Mouse (Mus musculus): ENCODE data around the gene 9030025P20Rik. TPM values are rescaled to one million over a fixed set of nuclear protein-coding genes. Genes with fewer than 3 reads are reported as not detected.
"Not testable (repeated sequence)": the region's sequence is repeated elsewhere in the genome, so short reads cannot be mapped to it uniquely, and the experiment has no call there.

Gene 9030025P20Rik
- polyA plus RNA-seq, 1 experiment from 2014 or later: 9.1 TPM

DNA sequence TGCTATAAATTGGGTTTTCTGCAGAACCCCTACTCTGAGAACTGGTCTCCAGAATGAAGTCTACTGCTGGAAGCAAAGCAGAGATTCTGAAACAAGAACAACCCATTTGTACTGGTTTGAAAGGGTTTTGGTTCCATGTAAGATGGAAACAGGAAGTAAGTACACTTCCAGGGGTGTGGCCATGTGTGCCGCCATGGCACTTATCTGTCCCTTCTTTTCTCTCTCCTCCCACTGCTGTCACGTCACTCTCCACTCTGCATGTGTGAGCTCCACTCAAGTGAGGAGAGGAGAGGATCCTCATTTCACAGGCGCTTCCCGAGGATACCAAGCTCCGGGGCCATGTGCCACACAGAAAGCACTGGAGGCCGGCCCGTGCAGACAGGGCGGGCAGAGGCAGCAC is 24.8 kb upstream of the 9030025P20Rik start:
- Histone ChIP-seq H3K4me2 (no peak overlapping the region), H3K27ac (no peak overlapping the region), H3K27me3 (no peaks in the 10 kb centered on the region), H3K9me3 (replicated peaks) (no peaks in the 10 kb centered on the region), H3K9ac (no peak overlapping the region), H3K4me1 (no peaks in the 10 kb centered on the region), H3K36me3 (peaks cover 74% of the 10 kb centered on the region), H3K4me3 (replicated peaks) (no peak overlapping the region)
- 82% methylated on average over 8 of the region's 8 CpGs for WGBS
- ATAC-seq (replicated peaks; ENCODE audit: low FRiP score): no peak

DNA sequence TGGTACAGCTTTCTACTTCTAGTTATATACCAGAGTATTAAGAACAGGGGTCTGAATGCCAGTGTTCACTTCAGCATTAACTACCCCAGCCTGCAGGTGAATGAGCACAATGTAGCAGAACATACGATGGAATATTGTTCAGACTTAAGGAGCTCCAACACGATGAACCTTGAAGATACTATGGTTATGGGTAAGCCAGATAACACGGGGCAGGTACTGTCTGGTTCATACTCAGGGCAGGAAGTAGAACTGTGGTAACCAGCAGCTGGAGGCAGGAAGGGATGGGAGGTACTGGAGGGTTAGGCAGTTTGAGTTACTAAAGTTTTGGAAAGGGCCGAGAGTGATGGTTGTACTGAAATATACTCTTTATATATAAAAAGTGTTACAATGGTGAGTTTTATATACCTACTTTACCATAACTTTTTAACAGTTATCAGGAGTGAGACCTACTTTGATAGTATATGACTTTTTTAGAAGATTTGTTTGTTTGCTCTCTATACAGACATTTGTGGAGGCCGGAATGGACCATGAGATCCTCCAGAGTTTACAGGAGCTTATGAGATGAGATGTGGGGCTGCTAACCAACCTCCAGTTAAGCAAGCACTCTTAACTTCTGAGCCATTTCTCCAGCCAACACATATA is 19.5 kb upstream of the 9030025P20Rik start:
- ATAC-seq (replicated peaks; ENCODE audit: low FRiP score): no peak
- 89% methylated on average over 5 of the region's 5 CpGs for WGBS
- H3K4me3 ChIP-seq (replicated peaks): no peak overlapping the region
- H3K27me3 ChIP-seq: no peaks in the 10 kb centered on the region
- no peak overlapping the region for H3K9ac ChIP-seq
- peaks cover 8% of the 10 kb centered on the region for H3K4me1 ChIP-seq
- no peak overlapping the region for H3K4me2 ChIP-seq
- H3K9me3 ChIP-seq (replicated peaks): no peaks in the 10 kb centered on the region
- H3K36me3 ChIP-seq: peaks cover 29% of the 10 kb centered on the region
- H3K27ac ChIP-seq: no peak overlapping the region

DNA sequence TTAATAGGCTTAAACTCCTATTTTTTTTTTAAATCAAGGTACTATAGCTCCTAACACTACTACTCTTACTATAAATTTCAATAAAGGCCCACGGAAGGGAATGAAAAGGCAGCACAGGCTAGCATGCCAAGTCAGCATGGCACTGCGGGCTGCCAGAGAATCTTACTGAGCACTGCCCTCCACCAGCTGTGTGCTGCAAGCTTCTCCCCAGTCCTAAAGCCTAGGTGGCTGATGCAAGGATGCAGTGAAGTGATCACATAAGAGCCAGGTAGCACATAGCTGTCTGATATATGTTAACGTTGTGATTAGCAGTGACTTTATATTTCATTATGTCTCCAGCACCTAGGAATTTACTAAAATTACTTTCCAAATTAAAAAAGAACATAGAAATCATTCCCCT is 18.3 kb upstream of the 9030025P20Rik start:
- no peaks in the 10 kb centered on the region for H3K9me3 ChIP-seq (replicated peaks)
- H3K27ac ChIP-seq: no peak overlapping the region
- peak overlapping the region; percentile 80 for H3K4me2 ChIP-seq
- peaks cover 17% of the 10 kb centered on the region for H3K36me3 ChIP-seq
- H3K27me3 ChIP-seq: no peaks in the 10 kb centered on the region
- H3K9ac ChIP-seq: 0 out of 2 replicates have a peak overlapping the region, but pooled peaks have one; percentile 23
- H3K4me3 ChIP-seq (replicated peaks): peak overlapping the region; percentile 33
- 22% methylated on average over 3 of the region's 3 CpGs for WGBS
- peaks cover 8% of the 10 kb centered on the region for H3K4me1 ChIP-seq
- ATAC-seq (replicated peaks; ENCODE audit: low FRiP score): no peak

DNA sequence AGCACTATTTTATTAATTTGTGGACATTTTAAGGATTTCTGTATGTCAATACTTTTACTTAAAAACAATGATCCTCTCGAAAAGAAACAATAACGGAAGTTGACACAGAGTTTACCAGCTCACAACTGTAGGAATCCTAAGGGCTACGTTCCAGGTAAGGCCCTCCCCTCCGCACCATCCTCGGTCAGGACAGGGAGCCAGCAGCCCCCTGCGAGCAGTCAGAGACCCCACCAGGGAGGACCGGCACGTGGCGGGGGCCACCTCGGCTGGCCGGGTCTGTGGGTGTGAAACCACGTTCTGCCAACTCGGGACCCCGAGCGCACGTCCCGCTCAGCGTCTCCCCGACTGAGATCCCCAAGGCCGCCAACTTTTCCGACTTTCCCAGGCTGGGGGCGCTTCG is 17.7 kb upstream of the 9030025P20Rik start:
- Histone ChIP-seq H3K9me3 (replicated peaks) (no peaks in the 10 kb centered on the region), H3K4me2 (peak overlapping the region; percentile 80), H3K27ac (no peak overlapping the region; the same call in 1 of the 2 replicates), H3K4me1 (peaks cover 8% of the 10 kb centered on the region), H3K9ac (peak overlapping the region; percentile 58), H3K27me3 (no peaks in the 10 kb centered on the region), H3K4me3 (replicated peaks) (peak overlapping the region; percentile 78), H3K36me3 (peaks cover 16% of the 10 kb centered on the region)
- under 1% methylated on average over 21 of the region's 23 CpGs for WGBS
- peak; percentile 28 for ATAC-seq (replicated peaks; ENCODE audit: low FRiP score)

DNA sequence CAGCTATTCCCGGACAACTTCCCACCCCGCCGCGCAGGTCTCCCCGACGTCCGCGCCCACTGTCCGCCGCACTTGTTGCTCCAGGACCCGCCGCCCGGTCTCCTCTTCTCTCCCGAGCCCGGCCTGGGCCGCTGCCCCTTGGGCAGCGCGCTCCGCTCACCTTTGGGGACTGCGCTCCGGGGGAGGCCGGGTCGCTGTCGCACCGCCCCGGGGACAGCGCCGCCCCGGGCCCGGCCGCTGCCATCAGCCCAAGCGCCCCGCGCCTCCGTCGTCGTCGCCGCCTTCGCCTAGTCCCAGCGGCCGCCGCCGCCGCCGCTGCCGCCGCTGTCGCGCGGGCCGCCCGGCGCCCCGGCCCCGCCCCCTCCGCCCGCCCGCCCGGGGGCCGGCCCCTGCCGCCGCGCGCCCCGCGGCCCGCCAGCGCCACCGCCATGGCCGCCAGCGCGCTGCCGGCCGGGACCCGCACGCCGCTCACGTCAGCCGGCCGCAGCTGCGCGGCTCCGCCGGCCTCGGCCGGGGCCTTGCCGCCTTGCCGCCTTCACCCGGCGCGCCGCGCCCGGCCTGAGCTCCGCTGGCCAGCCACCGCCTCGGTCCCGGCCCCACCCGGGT is 17.2 kb upstream of the 9030025P20Rik start, which contains the start of gene Phf10:
Gene Phf10 (minus strand): TSS at position 323 of the 606 bp plus-strand sequence.
- Histone ChIP-seq H3K9ac (peak within 1 kb of the TSS; percentile 58), H3K36me3 (peaks cover 16% of the 10 kb centered on the region), H3K4me3 (replicated peaks) (peak within 1 kb of the TSS; percentile 78), H3K4me2 (peak within 1 kb of the TSS; percentile 80), H3K27ac (peak within 1 kb of the TSS; percentile 82)
- not testable (repeated sequence) for H3K27me3 ChIP-seq; H3K9me3 ChIP-seq (replicated peaks); H3K4me1 ChIP-seq
- ATAC-seq (replicated peaks; ENCODE audit: low FRiP score): peak; percentile 86
- WGBS: under 1% methylated on average over 46 of the region's 100 CpGs

DNA sequence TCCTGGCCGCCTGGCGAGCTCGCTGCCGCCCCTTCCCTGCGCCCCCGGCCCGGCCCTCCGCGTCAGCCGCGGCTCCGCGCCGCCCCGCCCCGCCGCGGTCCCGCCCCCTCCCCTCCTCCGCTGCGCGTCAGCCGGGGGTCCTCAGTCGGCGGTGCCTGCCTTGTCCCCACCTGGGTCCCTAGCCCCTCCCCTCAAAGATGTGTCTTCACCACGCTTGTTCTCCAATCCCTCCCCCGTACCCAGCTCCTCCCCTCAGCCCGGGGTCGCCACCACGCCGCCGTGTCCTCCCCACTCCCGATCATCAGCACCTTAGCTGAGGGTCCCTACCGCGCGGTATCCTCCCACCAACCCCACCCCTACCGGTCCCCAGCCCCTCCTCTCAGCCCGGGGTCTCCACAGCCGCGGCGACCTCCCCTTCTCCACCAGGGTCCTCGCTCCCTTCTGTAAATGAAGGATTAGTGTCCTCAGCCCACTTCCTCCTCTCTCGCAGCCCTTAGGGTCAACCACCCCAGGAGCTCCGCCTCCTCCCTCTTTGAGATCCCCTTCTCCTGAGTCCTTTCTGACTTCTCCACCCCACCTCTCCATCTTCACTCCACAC is 16.6 kb upstream of the 9030025P20Rik start:
- not testable (repeated sequence) for H3K9ac ChIP-seq; H3K27ac ChIP-seq; H3K4me1 ChIP-seq; H3K27me3 ChIP-seq; H3K4me3 ChIP-seq (replicated peaks); H3K4me2 ChIP-seq; H3K9me3 ChIP-seq (replicated peaks)
- no CpG with 5 or more reads among the region's 44 CpGs for WGBS
- peak; percentile 92 for ATAC-seq (replicated peaks; ENCODE audit: low FRiP score)
- peaks cover 13% of the 10 kb centered on the region for H3K36me3 ChIP-seq

DNA sequence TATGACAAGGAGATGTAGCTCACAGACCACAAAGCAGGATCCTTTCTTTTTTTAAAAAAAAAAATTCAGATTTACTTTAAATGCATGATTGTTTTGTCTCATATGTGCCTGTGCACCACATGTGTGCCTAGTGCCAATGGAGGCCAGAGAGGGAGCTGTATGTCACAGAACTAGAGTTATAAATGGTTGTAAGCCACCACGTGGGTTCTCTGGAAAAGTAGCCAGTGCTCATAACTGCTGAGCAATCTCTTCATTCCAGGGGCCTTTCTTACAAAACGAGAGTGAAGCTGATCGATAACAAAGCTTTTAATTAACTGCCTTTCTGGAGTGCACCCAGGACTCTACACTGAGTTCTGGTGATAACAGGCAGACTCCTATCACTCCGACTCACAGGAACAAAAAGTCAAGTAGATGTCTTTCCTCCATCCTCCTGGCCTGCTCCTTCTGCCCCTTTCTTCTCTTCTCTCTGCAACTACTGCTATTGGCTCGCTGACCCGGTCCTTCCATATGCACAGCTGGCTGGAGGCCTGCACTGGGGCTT is 9.8 kb upstream of the 9030025P20Rik start:
- H3K4me2 ChIP-seq; H3K27me3 ChIP-seq; ATAC-seq (replicated peaks; ENCODE audit: low FRiP score); H3K4me3 ChIP-seq (replicated peaks); H3K36me3 ChIP-seq; H3K4me1 ChIP-seq; H3K9ac ChIP-seq; H3K27ac ChIP-seq; H3K9me3 ChIP-seq (replicated peaks): not testable (repeated sequence)
- WGBS: no CpG with 5 or more reads among the region's 6 CpGs

DNA sequence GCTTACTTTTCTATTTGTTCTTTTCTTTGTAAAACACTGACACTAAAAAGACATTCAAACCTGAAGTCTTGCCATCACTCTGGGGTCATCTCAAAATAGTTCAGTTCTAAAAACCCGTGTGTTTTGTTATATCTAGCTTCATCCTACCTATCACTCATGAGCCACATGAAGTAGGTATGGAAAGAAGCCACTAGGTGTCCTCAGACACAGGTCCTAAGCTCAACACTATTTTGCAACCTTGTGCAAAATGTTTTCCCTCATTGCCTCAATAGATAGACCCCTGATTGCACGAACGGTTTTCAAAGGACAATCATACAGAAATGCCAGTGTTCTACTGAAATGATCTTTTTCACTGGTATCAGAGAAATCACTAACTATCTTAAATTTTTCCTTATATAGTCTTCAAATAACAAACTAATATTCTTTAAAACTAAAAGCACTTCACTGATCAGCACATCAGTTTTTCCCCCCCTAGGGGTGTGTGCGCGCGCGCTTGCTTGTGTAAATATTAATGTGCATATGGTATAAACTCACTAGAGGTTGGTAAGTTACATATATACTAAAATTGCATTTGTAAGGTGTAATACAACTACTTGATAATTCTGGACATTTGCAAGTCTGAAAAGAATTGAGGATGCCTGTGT is 428 bp upstream of the 9030025P20Rik start:
- not testable (repeated sequence) for H3K9ac ChIP-seq; H3K4me1 ChIP-seq; H3K27me3 ChIP-seq; H3K4me2 ChIP-seq; H3K27ac ChIP-seq; H3K36me3 ChIP-seq; H3K9me3 ChIP-seq (replicated peaks)
- WGBS: under 1% methylated on average over 4 of the region's 7 CpGs
- 0 out of 2 replicates have a peak overlapping the region, but pooled peaks have one; percentile 17 for H3K4me3 ChIP-seq (replicated peaks)
- ATAC-seq (replicated peaks; ENCODE audit: low FRiP score): peak; percentile 33

DNA sequence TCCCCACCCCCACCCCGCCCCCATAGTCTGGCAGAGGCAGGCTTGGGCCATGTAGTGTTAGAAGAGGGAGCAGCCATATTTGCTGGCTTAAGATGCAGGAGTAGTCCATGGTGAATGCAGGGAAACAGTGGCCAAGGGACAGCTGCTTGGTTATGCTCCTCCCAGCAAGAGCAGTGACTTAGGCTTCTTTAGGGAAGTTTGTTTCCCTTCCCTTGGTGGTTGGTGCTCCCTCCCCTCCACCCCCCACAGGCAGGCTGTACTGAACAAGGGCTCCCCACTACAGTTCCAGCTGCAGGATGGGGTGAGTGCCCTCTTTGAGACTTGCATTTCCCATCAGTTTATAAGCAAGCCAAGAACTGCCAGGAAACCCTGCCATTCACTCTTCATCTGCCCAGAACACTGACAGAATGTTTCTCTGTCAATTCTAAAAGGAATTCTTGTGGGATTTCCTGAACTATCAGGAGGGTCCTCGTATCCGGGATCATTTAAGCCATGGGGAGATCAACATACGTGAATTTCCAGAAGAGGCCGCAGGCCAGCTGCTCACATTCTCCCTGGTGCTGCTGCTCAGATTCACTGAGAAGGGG is 11.9 kb downstream of the 9030025P20Rik start:
- ATAC-seq (replicated peaks; ENCODE audit: low FRiP score); H3K27ac ChIP-seq; H3K36me3 ChIP-seq; H3K9me3 ChIP-seq (replicated peaks); H3K4me2 ChIP-seq; H3K4me1 ChIP-seq; H3K4me3 ChIP-seq (replicated peaks); H3K27me3 ChIP-seq; H3K9ac ChIP-seq: not testable (repeated sequence)
- WGBS: 89% methylated on average over 4 of the region's 5 CpGs

DNA sequence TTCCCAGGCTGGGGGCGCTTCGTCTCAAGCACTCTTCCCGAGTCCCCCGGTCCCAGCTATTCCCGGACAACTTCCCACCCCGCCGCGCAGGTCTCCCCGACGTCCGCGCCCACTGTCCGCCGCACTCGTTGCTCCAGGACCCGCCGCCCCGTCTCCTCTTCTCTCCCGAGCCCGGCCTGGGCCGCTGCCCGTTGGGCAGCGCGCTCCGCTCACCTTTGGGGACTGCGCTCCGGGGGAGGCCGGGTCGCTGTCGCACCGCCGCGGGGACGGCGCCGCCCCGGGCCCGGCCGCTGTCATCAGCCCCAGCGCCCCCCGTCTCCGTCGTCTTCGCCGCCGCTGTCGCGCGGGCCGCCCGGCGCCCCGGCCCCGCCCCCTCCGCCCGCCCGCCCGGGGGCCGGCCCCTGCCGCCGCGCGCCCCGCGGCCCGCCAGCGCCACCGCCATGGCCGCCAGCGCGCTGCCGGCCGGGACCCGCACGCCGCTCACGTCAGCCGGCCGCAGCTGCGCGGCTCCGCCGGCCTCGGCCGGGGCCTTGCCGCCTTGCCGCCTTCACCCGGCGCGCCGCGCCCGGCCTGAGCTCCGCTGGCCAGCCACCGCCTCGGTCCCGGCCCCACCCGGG is 14.4 kb downstream of the 9030025P20Rik start:
- H3K9ac ChIP-seq; H3K4me2 ChIP-seq; H3K36me3 ChIP-seq; H3K27ac ChIP-seq; H3K27me3 ChIP-seq; H3K4me1 ChIP-seq; H3K4me3 ChIP-seq (replicated peaks); H3K9me3 ChIP-seq (replicated peaks): not testable (repeated sequence)
- no CpG with 5 or more reads among the region's 98 CpGs for WGBS
- peak; percentile 84 for ATAC-seq (replicated peaks; ENCODE audit: low FRiP score)

DNA sequence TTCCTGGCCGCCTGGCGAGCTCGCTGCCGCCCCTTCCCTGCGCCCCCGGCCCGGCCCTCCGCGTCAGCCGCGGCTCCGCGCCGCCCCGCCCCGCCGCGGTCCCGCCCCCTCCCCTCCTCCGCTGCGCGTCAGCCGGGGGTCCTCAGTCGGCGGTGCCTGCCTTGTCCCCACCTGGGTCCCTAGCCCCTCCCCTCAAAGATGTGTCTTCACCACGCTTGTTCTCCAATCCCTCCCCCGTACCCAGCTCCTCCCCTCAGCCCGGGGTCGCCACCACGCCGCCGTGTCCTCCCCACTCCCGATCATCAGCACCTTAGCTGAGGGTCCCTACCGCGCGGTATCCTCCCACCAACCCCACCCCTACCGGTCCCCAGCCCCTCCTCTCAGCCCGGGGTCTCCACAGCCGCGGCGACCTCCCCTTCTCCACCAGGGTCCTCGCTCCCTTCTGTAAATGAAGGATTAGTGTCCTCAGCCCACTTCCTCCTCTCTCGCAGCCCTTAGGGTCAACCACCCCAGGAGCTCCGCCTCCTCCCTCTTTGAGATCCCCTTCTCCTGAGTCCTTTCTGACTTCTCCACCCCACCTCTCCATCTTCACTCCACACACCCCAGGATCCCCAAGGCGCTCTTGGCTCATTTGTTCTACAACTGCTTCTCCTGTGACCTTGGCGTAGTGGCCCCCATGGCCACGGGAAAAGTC is 15.0 kb downstream of the 9030025P20Rik start:
- WGBS: no CpG with 5 or more reads among the region's 47 CpGs
- H3K4me2 ChIP-seq; H3K27me3 ChIP-seq; H3K4me1 ChIP-seq; H3K9me3 ChIP-seq (replicated peaks); H3K27ac ChIP-seq; H3K4me3 ChIP-seq (replicated peaks); H3K36me3 ChIP-seq; H3K9ac ChIP-seq: not testable (repeated sequence)
- ATAC-seq (replicated peaks; ENCODE audit: low FRiP score): peak; percentile 91
